Mouse (Mus musculus): ENCODE measurements at regions not wholly inside any gene's neighbourhood (a gene's known extent, or its start where the extent isn't known, plus 50 kb on each side); places are given as distances from the start of the nearest gene placed in this dataset.

DNA sequence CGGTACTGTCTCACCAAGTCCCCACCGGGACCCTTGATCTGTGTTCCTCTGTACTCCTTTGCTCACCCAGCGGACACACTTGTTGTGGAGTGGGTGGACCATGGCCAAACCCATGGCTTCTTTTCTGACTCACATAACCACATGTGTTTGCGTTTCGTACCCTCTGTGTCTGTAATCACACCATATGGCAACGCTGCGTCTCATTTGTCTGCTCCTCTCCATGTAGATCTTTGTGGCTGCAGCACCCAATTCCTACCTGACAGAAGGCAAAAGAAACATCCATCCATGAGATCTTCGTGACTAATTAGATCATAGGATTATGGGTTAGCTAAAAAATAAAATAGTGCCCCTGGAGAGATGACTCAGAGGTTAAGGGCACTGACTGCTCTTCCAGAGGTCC lies 435.2 kb upstream of the Cd180 start:
- H3K27ac ChIP-seq (replicated peaks) = no peak overlapping the region
- no peaks in the 10 kb centered on the region for H3K27me3 ChIP-seq
- H3K36me3 ChIP-seq = no peaks in the 10 kb centered on the region
- no peaks in the 10 kb centered on the region for H3K4me1 ChIP-seq (replicated peaks)
- no peak overlapping the region for H3K4me2 ChIP-seq
- H3K9me3 ChIP-seq = no peaks in the 10 kb centered on the region
- no peak overlapping the region for H3K4me3 ChIP-seq
- no peak for ATAC-seq (ENCODE audit: low read depth)
- no peak overlapping the region for H3K9ac ChIP-seq
- WGBS = 93% methylated on average over 8 of the region's 8 CpGs

DNA sequence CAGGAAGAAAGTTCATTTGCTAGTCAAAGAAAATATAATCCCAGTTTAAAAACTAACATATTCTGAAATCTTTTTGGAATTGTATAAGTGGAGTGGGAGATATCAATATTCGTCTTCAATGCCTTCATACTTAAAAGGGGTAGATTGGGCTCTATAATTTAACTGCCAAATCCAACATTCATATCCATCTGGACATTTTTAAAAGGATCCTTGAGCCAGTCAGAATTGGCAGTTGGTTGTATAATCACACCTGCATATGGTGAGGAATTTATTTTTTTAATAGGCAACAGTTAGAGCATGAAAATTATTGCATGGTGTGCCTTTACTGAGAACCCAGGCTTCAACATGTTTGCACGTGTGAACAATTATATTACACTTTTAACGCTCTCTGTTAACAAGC lies 419.5 kb upstream of the Cd180 start:
- Histone ChIP-seq H3K27ac (replicated peaks) (no peak overlapping the region), H3K4me3 (no peak overlapping the region), H3K9ac (no peak overlapping the region), H3K27me3 (no peaks in the 10 kb centered on the region), H3K36me3 (no peaks in the 10 kb centered on the region), H3K4me1 (replicated peaks) (no peaks in the 10 kb centered on the region), H3K4me2 (no peak overlapping the region), H3K9me3 (no peaks in the 10 kb centered on the region)
- WGBS = 78% methylated on average over 3 of the region's 3 CpGs
- no peak for ATAC-seq (ENCODE audit: low read depth)

DNA sequence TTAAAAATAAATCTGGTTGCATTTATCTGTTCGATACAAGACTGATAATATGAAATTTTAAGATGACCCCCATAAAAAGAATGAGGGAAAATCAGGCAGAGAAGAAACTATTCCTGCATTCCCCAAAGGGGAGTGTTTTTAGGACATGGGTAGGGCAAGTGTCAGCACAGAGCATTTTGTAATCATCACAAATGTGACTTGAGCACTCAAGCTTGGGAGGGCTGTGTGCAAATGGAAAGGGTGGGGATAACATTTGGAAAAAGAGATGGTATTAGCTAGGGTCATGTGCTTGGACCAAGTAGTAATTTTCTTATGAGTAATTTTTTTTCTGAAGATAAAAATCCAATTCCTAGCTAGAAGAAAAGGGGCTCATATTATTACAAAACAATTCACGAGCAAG lies 418.1 kb upstream of the Cd180 start:
- no peaks in the 10 kb centered on the region for H3K4me1 ChIP-seq (replicated peaks)
- H3K9ac ChIP-seq = no peak overlapping the region
- H3K27me3 ChIP-seq = no peaks in the 10 kb centered on the region
- no peaks in the 10 kb centered on the region for H3K36me3 ChIP-seq
- no peak overlapping the region for H3K4me2 ChIP-seq
- H3K27ac ChIP-seq (replicated peaks) = no peak overlapping the region
- WGBS = 97% methylated on average over 2 of the region's 2 CpGs
- H3K4me3 ChIP-seq = no peak overlapping the region
- H3K9me3 ChIP-seq = no peaks in the 10 kb centered on the region
- no peak for ATAC-seq (ENCODE audit: low read depth)

DNA sequence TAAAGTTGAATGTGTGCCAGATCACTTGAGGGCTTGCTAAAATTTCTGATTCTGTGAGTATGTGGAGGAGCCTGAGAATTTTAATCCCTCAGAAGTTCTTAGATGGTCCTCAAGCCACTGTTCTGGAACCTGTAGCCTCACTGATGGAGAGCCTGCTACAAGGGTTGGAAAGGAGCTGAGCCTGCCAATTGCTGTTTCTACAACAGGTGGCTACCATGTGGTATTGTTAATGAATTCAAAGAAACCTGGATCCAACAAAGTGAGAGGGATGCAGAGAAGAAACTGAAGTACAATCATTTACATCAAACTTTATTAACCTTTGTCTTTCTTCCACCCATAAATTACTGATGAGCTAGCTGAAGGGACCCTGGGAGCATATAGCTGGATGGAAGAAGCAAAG lies 416.5 kb upstream of the Cd180 start:
- Histone ChIP-seq H3K4me3 (no peak overlapping the region), H3K4me2 (no peak overlapping the region), H3K9ac (no peak overlapping the region), H3K27me3 (no peaks in the 10 kb centered on the region), H3K9me3 (no peaks in the 10 kb centered on the region), H3K27ac (replicated peaks) (no peak overlapping the region), H3K36me3 (no peaks in the 10 kb centered on the region), H3K4me1 (replicated peaks) (no peaks in the 10 kb centered on the region)
- no peak for ATAC-seq (ENCODE audit: low read depth)

DNA sequence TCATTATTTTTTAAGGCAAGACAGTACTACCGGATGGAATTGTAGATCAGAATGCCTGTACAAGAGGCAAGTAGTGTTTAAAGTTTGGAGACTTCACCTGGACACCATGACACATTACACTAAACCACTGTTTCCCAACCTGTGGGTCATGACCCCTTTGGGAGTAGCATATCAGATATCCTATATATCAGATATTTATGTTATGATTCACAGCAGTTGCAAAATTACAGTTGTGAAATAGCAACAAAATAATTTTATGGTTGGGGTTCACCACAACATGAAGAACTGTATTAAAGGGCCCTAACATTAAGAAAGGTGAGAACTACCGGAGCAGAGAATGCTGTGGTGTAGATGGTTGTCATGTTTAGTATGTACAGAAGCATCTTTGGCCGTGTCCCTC lies 413.2 kb upstream of the Cd180 start:
- H3K4me1 ChIP-seq (replicated peaks) = no peaks in the 10 kb centered on the region
- H3K36me3 ChIP-seq = no peaks in the 10 kb centered on the region
- no peak overlapping the region for H3K4me3 ChIP-seq
- no peak for ATAC-seq (ENCODE audit: low read depth)
- H3K9me3 ChIP-seq = no peaks in the 10 kb centered on the region
- 91% methylated on average over 3 of the region's 3 CpGs for WGBS
- H3K4me2 ChIP-seq = no peak overlapping the region
- H3K27me3 ChIP-seq = no peaks in the 10 kb centered on the region
- H3K27ac ChIP-seq (replicated peaks) = no peak overlapping the region
- no peak overlapping the region for H3K9ac ChIP-seq

DNA sequence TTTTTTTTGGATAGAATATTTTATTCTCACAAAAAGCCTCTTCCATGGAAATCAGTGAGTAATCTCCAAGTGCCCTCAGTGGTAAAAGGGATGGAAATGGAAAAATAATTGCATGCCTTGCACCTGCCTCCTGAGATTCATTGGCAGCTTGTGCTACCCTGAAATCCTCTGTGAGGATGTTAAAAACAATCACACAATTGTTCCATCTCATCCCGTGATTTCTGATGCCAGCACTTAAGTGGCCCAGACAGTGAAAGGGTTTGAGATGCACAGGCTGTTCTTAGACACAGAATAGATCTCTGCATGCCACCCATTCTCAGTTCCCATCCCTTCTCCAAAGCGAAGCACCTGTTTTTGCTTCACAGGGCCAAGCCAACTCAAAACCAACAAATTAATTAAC lies 398.9 kb upstream of the Cd180 start:
- no peaks in the 10 kb centered on the region for H3K4me1 ChIP-seq (replicated peaks)
- WGBS = 60% methylated on average over 2 of the region's 2 CpGs
- H3K4me3 ChIP-seq = no peak overlapping the region

DNA sequence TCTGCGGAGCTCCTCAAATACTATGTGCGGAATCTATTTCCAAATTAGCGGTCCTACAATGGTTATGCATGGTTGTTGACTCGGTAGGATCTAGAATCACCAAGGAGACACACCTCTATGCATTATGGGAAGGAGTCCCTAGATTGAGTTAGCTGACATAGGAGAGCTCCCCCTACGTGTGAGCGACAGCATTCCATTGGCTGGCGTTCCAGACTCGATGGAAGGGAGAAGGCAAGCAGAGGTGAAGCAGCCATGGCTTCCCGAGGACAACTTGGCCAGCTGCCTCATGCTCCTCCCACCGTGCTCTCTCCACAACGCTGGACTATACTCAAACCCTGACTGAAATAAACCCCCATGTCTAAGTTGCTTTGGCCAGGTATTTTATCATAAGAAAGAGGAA lies 398.3 kb upstream of the Cd180 start:
- no peaks in the 10 kb centered on the region for H3K36me3 ChIP-seq
- no peak for ATAC-seq (ENCODE audit: low read depth)
- WGBS = 84% methylated on average over 11 of the region's 11 CpGs

More for the DNA sequence above, 398.9 kb upstream of the Cd180 start:
- no peak overlapping the region for H3K4me2 ChIP-seq
- no peak for ATAC-seq (ENCODE audit: low read depth)
- no peaks in the 10 kb centered on the region for H3K9me3 ChIP-seq
- no peaks in the 10 kb centered on the region for H3K36me3 ChIP-seq
- H3K27me3 ChIP-seq = no peaks in the 10 kb centered on the region
- H3K9ac ChIP-seq = no peak overlapping the region
- H3K27ac ChIP-seq (replicated peaks) = no peak overlapping the region

DNA sequence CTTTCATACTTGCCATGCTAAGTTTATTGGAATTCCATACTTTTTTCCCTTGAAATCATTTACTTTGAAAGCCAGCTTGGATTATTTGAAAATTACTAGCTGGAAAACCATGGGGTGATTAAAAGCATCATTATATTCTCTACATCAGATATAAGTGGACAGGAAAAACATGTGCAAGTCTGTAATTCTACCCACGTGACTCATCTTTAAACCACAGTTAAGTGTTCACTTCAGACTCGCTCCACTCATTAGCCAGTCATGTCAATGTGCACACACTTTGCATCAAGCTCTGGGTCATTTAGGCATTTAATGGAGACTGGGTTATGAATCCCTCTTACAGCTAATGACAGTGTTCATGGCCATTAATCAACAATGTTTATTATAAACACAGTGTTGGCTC lies 385.4 kb upstream of the Cd180 start:
- Histone ChIP-seq H3K27me3 (no peaks in the 10 kb centered on the region), H3K36me3 (no peaks in the 10 kb centered on the region), H3K4me3 (no peak overlapping the region), H3K27ac (replicated peaks) (no peak overlapping the region), H3K4me2 (no peak overlapping the region), H3K9ac (no peak overlapping the region), H3K9me3 (no peaks in the 10 kb centered on the region), H3K4me1 (replicated peaks) (no peaks in the 10 kb centered on the region)
- no peak for ATAC-seq (ENCODE audit: low read depth)
- WGBS = 63% methylated on average over 2 of the region's 2 CpGs

More for the DNA sequence above, 398.3 kb upstream of the Cd180 start:
- Histone ChIP-seq H3K4me2 (no peak overlapping the region), H3K9ac (no peak overlapping the region), H3K27me3 (no peaks in the 10 kb centered on the region), H3K4me1 (replicated peaks) (no peaks in the 10 kb centered on the region), H3K27ac (replicated peaks) (no peak overlapping the region), H3K9me3 (no peaks in the 10 kb centered on the region), H3K4me3 (no peak overlapping the region)

DNA sequence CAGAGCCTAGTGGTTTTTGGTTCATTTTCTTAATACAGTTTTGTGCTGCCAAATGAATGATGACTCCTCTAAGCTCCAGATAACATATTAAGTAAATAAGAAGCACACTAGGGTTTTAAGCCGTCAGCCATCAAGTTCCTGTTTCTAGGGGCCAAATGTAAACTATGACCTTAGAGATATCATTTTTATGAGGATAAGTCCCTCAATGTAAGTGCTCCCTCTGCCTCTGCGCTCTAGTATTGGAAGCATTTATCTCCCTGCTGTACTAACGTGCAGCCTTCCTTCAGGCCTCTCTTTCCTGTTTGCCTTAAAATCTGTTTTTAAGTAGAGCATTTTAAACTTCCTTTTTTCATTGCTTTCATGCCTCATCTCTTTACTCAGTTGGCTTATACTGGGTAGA lies 381.3 kb upstream of the Cd180 start:
- 71% methylated on average over 3 of the region's 3 CpGs for WGBS
- Histone ChIP-seq H3K27ac (replicated peaks) (no peak overlapping the region), H3K4me2 (no peak overlapping the region), H3K9ac (no peak overlapping the region), H3K4me3 (no peak overlapping the region), H3K4me1 (replicated peaks) (no peaks in the 10 kb centered on the region), H3K36me3 (no peaks in the 10 kb centered on the region), H3K9me3 (no peaks in the 10 kb centered on the region), H3K27me3 (no peaks in the 10 kb centered on the region)
- ATAC-seq (ENCODE audit: low read depth) = no peak

DNA sequence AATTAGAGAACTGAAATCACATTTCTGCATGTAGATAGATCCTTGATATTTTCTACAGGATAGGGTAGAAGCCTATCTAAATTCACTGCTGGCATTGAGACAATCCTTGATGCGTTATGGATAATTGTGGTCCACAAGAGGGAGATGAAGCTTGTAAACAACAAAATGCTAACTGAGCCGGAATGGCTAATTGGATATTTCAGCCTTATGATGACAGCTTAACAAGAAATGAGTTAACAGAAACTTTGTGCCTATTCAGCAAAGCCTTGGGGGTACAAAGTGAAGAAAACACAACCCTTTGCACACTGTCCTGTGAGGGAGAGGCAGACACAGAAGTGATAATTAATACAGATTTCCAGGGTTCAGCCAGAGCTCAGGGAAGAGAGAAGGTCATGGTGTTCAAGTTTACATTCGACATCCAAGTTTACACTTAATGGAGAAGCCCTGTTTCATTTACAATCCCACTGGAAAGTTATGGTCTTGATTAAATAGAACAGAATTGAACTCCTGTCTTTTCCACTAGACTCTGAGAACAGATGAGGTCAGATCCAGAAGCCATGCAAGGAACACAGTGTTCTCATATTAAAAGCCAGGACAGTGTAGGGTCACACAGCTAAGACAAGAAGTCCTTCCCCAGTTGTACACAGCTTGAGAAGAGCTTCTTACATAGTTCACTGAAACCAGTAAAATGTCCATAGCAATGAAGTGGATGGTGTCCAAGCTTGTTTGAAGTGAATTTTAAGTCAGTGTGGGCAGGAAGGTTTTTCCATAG lies 377.3 kb upstream of the Cd180 start:
- no peaks in the 10 kb centered on the region for H3K4me1 ChIP-seq (replicated peaks)
- H3K9ac ChIP-seq = no peak overlapping the region
- WGBS = 86% methylated on average over 3 of the region's 3 CpGs
- H3K4me2 ChIP-seq = no peak overlapping the region
- H3K36me3 ChIP-seq = no peaks in the 10 kb centered on the region
- no peak overlapping the region for H3K27ac ChIP-seq (replicated peaks)
- H3K27me3 ChIP-seq = no peaks in the 10 kb centered on the region
- no peak overlapping the region for H3K4me3 ChIP-seq
- no peak for ATAC-seq (ENCODE audit: low read depth)
- no peaks in the 10 kb centered on the region for H3K9me3 ChIP-seq

DNA sequence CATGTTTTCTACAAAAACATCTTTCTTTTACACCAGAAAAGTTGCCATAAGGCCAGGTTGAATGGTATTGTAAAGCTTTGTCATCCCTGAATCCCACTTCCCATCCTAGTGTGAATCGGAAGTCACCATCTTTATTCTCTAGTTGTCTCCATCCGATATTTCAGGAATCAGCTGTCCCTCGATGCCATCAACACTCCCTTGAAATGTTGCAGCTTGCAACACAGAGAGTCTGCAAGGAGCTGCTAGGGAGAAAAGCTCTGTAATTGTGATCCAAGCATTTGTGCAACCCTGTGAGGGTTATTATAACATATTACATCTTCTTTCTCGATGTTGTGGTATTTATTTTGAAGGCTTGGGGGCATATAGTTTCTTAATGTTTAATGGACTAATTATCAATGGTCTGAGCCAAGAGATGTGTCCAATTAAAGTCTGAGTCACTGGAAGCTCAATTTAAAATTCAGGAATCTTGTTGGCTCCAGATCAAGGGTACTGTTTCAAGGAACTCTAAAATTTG lies 374.4 kb upstream of the Cd180 start:
- no peak overlapping the region for H3K9ac ChIP-seq
- 92% methylated on average over 4 of the region's 4 CpGs for WGBS

DNA sequence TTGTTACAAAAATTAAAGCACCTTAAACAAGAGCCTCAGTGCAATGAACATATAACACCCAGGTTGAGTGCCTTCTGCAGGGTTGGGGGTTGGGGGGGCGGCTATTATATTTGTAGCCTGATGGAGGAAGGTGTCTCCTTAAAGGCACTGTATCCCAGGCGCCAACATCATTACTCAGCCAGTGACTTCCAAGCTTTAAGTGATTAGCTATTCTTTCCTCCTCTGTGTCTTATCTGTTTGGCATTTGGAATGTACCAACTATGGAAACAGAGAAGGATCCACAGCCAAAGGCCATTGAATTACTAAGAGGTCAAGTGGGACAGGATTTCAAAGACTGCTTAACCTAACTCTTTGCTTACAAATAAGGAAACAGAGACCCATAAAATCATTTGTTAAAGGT lies 373.9 kb upstream of the Cd180 start:
- ATAC-seq (ENCODE audit: low read depth) = no peak
- H3K36me3 ChIP-seq = no peaks in the 10 kb centered on the region
- no peaks in the 10 kb centered on the region for H3K27me3 ChIP-seq
- H3K9ac ChIP-seq = no peak overlapping the region
- no peak overlapping the region for H3K4me2 ChIP-seq
- 91% methylated on average over 2 of the region's 2 CpGs for WGBS
- H3K4me3 ChIP-seq = no peak overlapping the region
- no peak overlapping the region for H3K27ac ChIP-seq (replicated peaks)
- H3K4me1 ChIP-seq (replicated peaks) = no peaks in the 10 kb centered on the region
- H3K9me3 ChIP-seq = no peaks in the 10 kb centered on the region

More for the DNA sequence above, 374.4 kb upstream of the Cd180 start:
- no peak overlapping the region for H3K4me3 ChIP-seq
- H3K36me3 ChIP-seq = no peaks in the 10 kb centered on the region
- no peak overlapping the region for H3K27ac ChIP-seq (replicated peaks)
- no peak for ATAC-seq (ENCODE audit: low read depth)
- H3K9me3 ChIP-seq = no peaks in the 10 kb centered on the region
- H3K4me2 ChIP-seq = no peak overlapping the region
- H3K27me3 ChIP-seq = no peaks in the 10 kb centered on the region
- no peaks in the 10 kb centered on the region for H3K4me1 ChIP-seq (replicated peaks)

DNA sequence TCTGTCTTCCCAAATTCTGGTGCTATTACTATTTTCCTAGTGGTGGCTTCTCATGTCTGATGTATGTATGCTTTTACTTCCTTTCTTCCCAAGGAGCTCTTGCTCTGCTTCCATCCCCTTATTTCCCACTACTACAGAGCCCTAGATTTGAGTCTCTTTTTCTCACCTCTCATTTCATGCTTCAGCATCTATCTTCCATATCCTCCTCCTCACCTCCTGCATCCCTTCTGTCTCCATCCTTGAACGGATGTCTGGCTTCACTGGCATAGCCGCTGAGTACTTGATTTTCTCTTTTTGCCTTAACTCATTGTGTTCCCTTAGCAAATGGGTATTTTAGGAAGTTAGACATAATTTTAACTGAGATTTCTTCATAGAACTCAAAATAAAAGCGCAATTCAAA lies 369.5 kb upstream of the Cd180 start:
- WGBS = 92% methylated on average over 3 of the region's 3 CpGs
- Histone ChIP-seq H3K4me1 (replicated peaks) (no peaks in the 10 kb centered on the region), H3K27me3 (no peaks in the 10 kb centered on the region; the same call in 1 of the 2 replicates), H3K4me3 (no peak overlapping the region), H3K27ac (replicated peaks) (no peak overlapping the region), H3K9me3 (no peaks in the 10 kb centered on the region), H3K4me2 (no peak overlapping the region), H3K36me3 (no peaks in the 10 kb centered on the region), H3K9ac (no peak overlapping the region)
- ATAC-seq (ENCODE audit: low read depth) = no peak
